Mouse (Mus musculus) cortical plate, adult 2 months (tissue): ENCODE measurements around the gene Otog.

Experiments used
- CTCF ChIP-seq: fragments of 200-500 bp; IDR thresholded peaks from 2 replicates; pipeline ENCODE4 v1.5.1; 2011; ENCODE audit warnings: mild to moderate bottlenecking, control low read depth, low read length; ENCODE audit not compliant: insufficient read depth; ENCODE audit errors: extremely low read depth
- POLR2A ChIP-seq: fragments of 200-500 bp; IDR thresholded peaks from 2 replicates; pipeline ENCODE4 v1.6.1; 2011; ENCODE audit warnings: mild to moderate bottlenecking, low read length, control low read depth; ENCODE audit not compliant: insufficient read depth; ENCODE audit errors: extremely low read depth

- TF ChIP-seq POLR2A = no peak
- no peak for TF ChIP-seq CTCF
Observed at GRCm38 (mm10) chr7:46337397-46337796, 96.6 kb downstream of the Otog start.
